Mouse (Mus musculus) brain, embryonic 14.5 days (tissue): Measurements from ENCODE around the gene Dock7.

Source experiments
- CTCF ChIP-seq: fragments of 200-500 bp; IDR thresholded peaks from 2 replicates; pipeline ENCODE4 v1.5.1; 2012; ENCODE audit warnings: inconsistent platforms, mild to moderate bottlenecking, moderate library complexity, borderline replicate concordance; ENCODE audit not compliant: insufficient read depth, insufficient read length; ENCODE audit errors: extremely low read depth
- POLR2A ChIP-seq: fragments of 200-500 bp; IDR thresholded peaks from 2 replicates; pipeline ENCODE4 v1.6.1; 2012; ENCODE audit warnings: mild to moderate bottlenecking, inconsistent platforms, borderline replicate concordance; ENCODE audit not compliant: poor library complexity, insufficient read depth, insufficient read length, severe bottlenecking; ENCODE audit errors: extremely low read depth

DNA sequence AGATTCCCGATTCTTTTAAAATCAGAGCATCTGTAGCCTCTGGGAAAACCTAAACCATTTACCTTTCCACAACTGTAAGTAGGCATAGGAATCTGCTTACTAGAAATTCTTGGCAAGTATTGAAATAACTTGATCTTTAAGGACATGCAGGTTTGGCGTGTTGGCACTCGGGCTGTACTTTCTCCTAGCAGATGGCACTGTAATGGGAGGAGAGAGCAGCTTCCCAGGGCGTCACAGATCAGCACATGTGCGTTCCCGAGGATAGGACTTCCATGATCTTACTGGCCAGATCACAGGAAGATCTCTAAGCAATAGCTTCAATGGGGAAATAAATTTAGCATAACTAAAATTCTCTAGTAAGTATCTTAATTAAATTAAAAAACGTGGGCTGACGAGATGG lies 164.7 kb downstream of the Dock7 start:
- TF ChIP-seq CTCF (no peak), POLR2A (no peak)
